ENCODE assay signal across 12 mouse cellular contexts in genomic region chr19:55923789-55924426, GRCm38 (mm10).
DNase-seq lines count a peak whose midpoint lies in the region; ATAC-seq lines count a peak whose summit lies in the region.
"Had no signal": no experiment of that assay in that cellular context is flagged by ENCODE, and none has a peak within 500 bp of the region (broad histone marks: within the 10 kb centered on the region; RNA-seq: fewer than 3 reads in every experiment).

No protein-coding gene starts in this region.

- peak overlapping the region; percentile 10 for H3K27ac ChIP-seq in hindbrain, embryonic 10.5 days
- H3K27ac ChIP-seq in hindbrain, embryonic 13.5 days: no peak overlapping the region
- no peak overlapping the region; the same call in 1 of the 2 replicates for H3K27ac ChIP-seq in hindbrain, embryonic 11.5 days (ENCODE audit: low read depth, low read length)
- 0 out of 2 replicates have a peak overlapping the region, but pooled peaks have one; percentile 12 for H3K27ac ChIP-seq in liver, embryonic 16.5 days (ENCODE audit: low read length)
- H3K27ac ChIP-seq: embryonic facial prominence, embryonic 15.5 days; macrophage had no signal

- no peak overlapping the region for H3K4me3 ChIP-seq in hindbrain, embryonic 10.5 days
- no peak overlapping the region for H3K4me3 ChIP-seq in hindbrain, embryonic 13.5 days
- H3K4me3 ChIP-seq in hindbrain, embryonic 11.5 days (ENCODE audit: low read depth, low read length): no peak overlapping the region
- H3K4me3 ChIP-seq in liver, embryonic 16.5 days (ENCODE audit: low read depth, low read length): no peak overlapping the region
- H3K4me3 ChIP-seq: embryonic facial prominence, embryonic 15.5 days had no signal

- H3K9ac ChIP-seq in hindbrain, embryonic 13.5 days: no peak overlapping the region
- H3K9ac ChIP-seq in hindbrain, embryonic 11.5 days (ENCODE audit: low read depth, low read length): no peak overlapping the region
- H3K9ac ChIP-seq in liver, embryonic 16.5 days (ENCODE audit: low read depth, low read length): no peak overlapping the region
- H3K9ac ChIP-seq: embryonic facial prominence, embryonic 15.5 days had no signal

- H3K4me1 ChIP-seq in hindbrain, embryonic 10.5 days (replicated peaks): peaks cover 18% of the 10 kb centered on the region
- peaks cover 10% of the 10 kb centered on the region for H3K4me1 ChIP-seq in hindbrain, embryonic 13.5 days (replicated peaks)
- peaks cover 3% of the 10 kb centered on the region; the same call in 1 of the 2 replicates for H3K4me1 ChIP-seq in hindbrain, embryonic 11.5 days (replicated peaks; ENCODE audit: control insufficient read depth, insufficient read depth, low read length)
- H3K4me1 ChIP-seq in liver, embryonic 16.5 days (ENCODE audit: control insufficient read depth, low read depth, low read length): peaks cover 31% of the 10 kb centered on the region
- H3K4me1 ChIP-seq: embryonic facial prominence, embryonic 15.5 days had no signal

- no peak for ATAC-seq in hindbrain, embryonic 13.5 days (ENCODE audit: low FRiP score)
- peak; percentile 61; the same call in 1 of the 2 replicates for ATAC-seq in hindbrain, embryonic 11.5 days (ENCODE audit: low FRiP score)
- ATAC-seq in liver, embryonic 16.5 days (ENCODE audit: low read depth): no peak
- no peak for ATAC-seq in erythroblast, adult 5-6 weeks (replicated peaks; ENCODE audit: low FRiP score, poor library complexity, severe bottlenecking)
- no peak for ATAC-seq in megakaryocyte, adult 5-6 weeks (ENCODE audit: poor library complexity, severe bottlenecking)
- ATAC-seq: intestine, postnatal 0 days had no signal

- DNase-seq in hindbrain, embryonic 10.5 days (ENCODE audit: low spot score): peak; percentile 33
- peak; percentile 57 for DNase-seq in Muller cell, postnatal 12 days (ENCODE audit: inconsistent ontology term)
- DNase-seq in hindbrain, embryonic 11.5 days (ENCODE audit: low spot score): peak; percentile 64
- no peak for DNase-seq in layer of hippocampus, adult 8-10 months (ENCODE audit: low spot score in 2 of 2)
- DNase-seq: B cell, adult 2 months had no signal

- no peaks in the 10 kb centered on the region for H3K9me3 ChIP-seq in hindbrain, embryonic 10.5 days
- no peaks in the 10 kb centered on the region for H3K9me3 ChIP-seq in hindbrain, embryonic 13.5 days
- H3K9me3 ChIP-seq in hindbrain, embryonic 11.5 days (ENCODE audit: control insufficient read depth, low read length): no peaks in the 10 kb centered on the region
- no peaks in the 10 kb centered on the region for H3K9me3 ChIP-seq in liver, embryonic 16.5 days (replicated peaks; ENCODE audit: control insufficient read depth, low read length)
- H3K9me3 ChIP-seq: embryonic facial prominence, embryonic 15.5 days had no signal

- WGBS in hindbrain, embryonic 10.5 days: 31% methylated on average over 12 of the region's 12 CpGs
- 12% methylated on average over 12 of the region's 12 CpGs for WGBS in hindbrain, embryonic 13.5 days
- 32% methylated on average over 12 of the region's 12 CpGs for WGBS in hindbrain, embryonic 11.5 days
- 73% methylated on average over 12 of the region's 12 CpGs for WGBS in liver, embryonic 16.5 days (ENCODE audit: insufficient replicate concordance)

- H3K36me3 ChIP-seq in hindbrain, embryonic 10.5 days: peaks cover 58% of the 10 kb centered on the region
- H3K36me3 ChIP-seq in hindbrain, embryonic 13.5 days: 0 out of 2 replicates have a peak, but pooled peaks cover 8% of the 10 kb centered on the region
- H3K36me3 ChIP-seq in hindbrain, embryonic 11.5 days (ENCODE audit: control insufficient read depth, insufficient read depth, low read length): no peaks in the 10 kb centered on the region
- peaks cover 3% of the 10 kb centered on the region; the same call in 1 of the 2 replicates for H3K36me3 ChIP-seq in liver, embryonic 16.5 days (ENCODE audit: control insufficient read depth, insufficient read depth)

- H3K27me3 ChIP-seq in hindbrain, embryonic 10.5 days (ENCODE audit: insufficient read depth, poor library complexity, severe bottlenecking): peaks cover 3% of the 10 kb centered on the region; the same call in 1 of the 2 replicates
- 0 out of 2 replicates have a peak, but pooled peaks cover 8% of the 10 kb centered on the region for H3K27me3 ChIP-seq in hindbrain, embryonic 13.5 days
- H3K27me3 ChIP-seq in hindbrain, embryonic 11.5 days (ENCODE audit: control insufficient read depth, insufficient read depth, low read length): no peaks in the 10 kb centered on the region
- no peaks in the 10 kb centered on the region for H3K27me3 ChIP-seq in liver, embryonic 16.5 days (ENCODE audit: control insufficient read depth, insufficient read depth, low read depth, low read length)
- H3K27me3 ChIP-seq: embryonic facial prominence, embryonic 15.5 days had no signal

- no peak overlapping the region for H3K4me2 ChIP-seq in hindbrain, embryonic 13.5 days
- H3K4me2 ChIP-seq in hindbrain, embryonic 11.5 days (replicated peaks; ENCODE audit: low read depth, low read length): no peak overlapping the region
- no peak overlapping the region for H3K4me2 ChIP-seq in liver, embryonic 16.5 days (ENCODE audit: low read depth, low read length)
- H3K4me2 ChIP-seq: embryonic facial prominence, embryonic 15.5 days had no signal

Comparison
In these comparisons a context has a peak if more than half of its experiments do, and no peak if none do; other contexts are left out.
1. H3K27ac ChIP-seq: peak in hindbrain, embryonic 10.5 days (single experiment) and liver, embryonic 16.5 days (single experiment); none in hindbrain, embryonic 13.5 days (single experiment) and hindbrain, embryonic 11.5 days (single experiment).
2. DNase-seq: peak in hindbrain, embryonic 10.5 days (single experiment), Muller cell, postnatal 12 days (single experiment) and hindbrain, embryonic 11.5 days (single experiment); none in layer of hippocampus, adult 8-10 months (0 of 2).